Mouse (Mus musculus) stomach, postnatal 0 days (tissue): ENCODE measurements at regions not wholly inside any gene's neighbourhood (a gene's known extent, or its start where the extent isn't known, plus 50 kb on each side); places are given as distances from the start of the nearest gene placed in this dataset.

ENCODE experiments used
- CTCF ChIP-seq: IDR thresholded peaks from 2 replicates; pipeline ENCODE4 v1.5.1; 2016; ENCODE audit warnings: antibody characterized with exemption, low read depth, mild to moderate bottlenecking, moderate library complexity
- EP300 ChIP-seq: optimal IDR thresholded peaks from 2 replicates; pipeline ENCODE3; 2016; ENCODE audit warnings: antibody characterized with exemption

DNA sequence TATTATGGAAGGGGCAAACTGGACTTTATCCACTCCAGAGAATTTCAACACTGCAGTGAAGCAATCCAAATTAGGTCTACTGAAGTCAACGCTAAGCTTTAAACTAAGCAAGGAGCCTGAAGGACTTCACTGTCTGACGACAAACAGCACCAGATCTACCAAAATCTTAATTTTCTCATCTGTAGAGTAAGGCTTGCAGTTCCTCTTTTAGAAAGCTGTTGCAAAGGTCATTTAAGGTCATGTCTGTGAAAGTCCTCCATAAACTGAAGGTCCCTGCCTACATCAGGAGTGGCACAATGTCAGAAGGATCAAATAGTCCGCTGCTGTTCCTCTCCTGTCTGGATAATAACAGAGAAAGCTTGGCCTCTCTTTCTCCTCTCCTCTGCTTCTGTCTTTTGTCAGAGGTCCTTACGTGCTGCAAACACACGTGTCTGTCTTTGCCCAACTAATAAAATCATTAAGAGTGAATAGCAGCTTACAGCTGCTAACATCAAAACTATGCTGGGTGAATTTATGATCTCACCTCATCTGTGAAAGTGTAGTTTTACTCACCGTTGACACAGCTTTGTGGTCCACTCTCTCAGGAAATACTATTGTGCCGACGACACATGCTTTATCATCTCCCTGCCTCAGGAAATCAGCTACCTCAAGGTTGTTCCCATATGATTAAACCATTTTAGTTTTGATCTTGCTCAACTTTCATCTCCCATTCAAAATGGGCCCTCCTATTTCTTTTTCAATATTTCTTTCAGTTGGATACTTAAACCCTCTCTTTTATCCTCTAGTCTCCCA lies 117.9 kb upstream of the Tas2r134 start:
- no peak for TF ChIP-seq CTCF
- no peak for TF ChIP-seq EP300
